Mouse (Mus musculus) Muller cell, postnatal 12 days (primary cell): ENCODE measurements at regions not wholly inside any gene's neighbourhood (a gene's known extent, or its start where the extent isn't known, plus 50 kb on each side); places are given as distances from the start of the nearest gene placed in this dataset.

Source experiments
- DNase-seq: peaks from one replicate; pipeline ENCODE4 v3.0.0-alpha.2; 2015; ENCODE audit errors: inconsistent ontology term

- DNase-seq: no peak
Measured at GRCm38 (mm10) chr15:70920138-70920537, 2914.2 kb upstream of the Gm6569 start.

DNA sequence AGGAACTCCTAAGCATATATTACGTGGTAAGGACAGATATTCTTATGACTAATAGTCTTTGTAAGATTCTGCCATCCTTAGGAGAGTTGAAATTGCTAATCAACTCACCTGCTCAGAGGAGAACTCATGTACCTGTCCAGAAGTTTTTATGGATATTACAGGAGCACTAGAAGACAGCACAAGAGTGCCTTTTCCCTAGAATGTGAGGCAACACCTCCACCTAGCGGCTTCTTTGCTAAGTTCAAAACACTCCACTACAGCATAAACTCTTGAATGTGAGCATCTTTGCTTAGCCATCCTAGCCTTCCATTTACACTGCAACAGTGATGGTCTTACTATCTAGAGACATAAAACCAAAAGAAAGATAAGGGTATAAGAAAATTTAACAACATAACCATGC is 2913.5 kb upstream of the Gm6569 start:
- DNase-seq: peak; percentile 60
